Mouse (Mus musculus) CH12.LX (cell line): Measurements from ENCODE around the gene Tmem174. TPM values are rescaled to one million over a fixed set of nuclear protein-coding genes. Genes with fewer than 3 reads are reported as not detected.

Experiments used
- DNase-seq: peaks from one replicate; pipeline ENCODE4 v3.0.0-alpha.2; 2013; ENCODE audit errors: extremely low read depth
- H3K27ac ChIP-seq: 2 replicates; pipeline ENCODE4 v1.5.1; 2012; ENCODE audit warnings: low read depth, mild to moderate bottlenecking, control low read depth, moderate library complexity; ENCODE audit not compliant: insufficient read depth
- H3K27me3 ChIP-seq: replicated peaks from 2 replicates; pipeline ENCODE3; 2012; ENCODE audit warnings: inconsistent platforms
- H3K36me3 ChIP-seq, 2 experiments: replicated peaks in 1 of 2; 2 replicates each; pipeline versions ENCODE3 to v1.6.1; 2012; ENCODE audit warnings: inconsistent platforms in 1 of 2, low read length in 1 of 2, mild to moderate bottlenecking in 1 of 2, mixed read lengths in 1 of 2, moderate library complexity in 1 of 2; ENCODE audit not compliant: control insufficient read depth in 1 of 2, insufficient read depth in 1 of 2
- H3K4me1 ChIP-seq, 2 experiments: 2 replicates each; pipeline ENCODE4 v1.6.1; 2012; ENCODE audit warnings: inconsistent platforms in 1 of 2, moderate library complexity in 1 of 2; ENCODE audit not compliant: insufficient read depth in 2 of 2, control insufficient read depth in 1 of 2
- H3K4me2 ChIP-seq: 2 replicates; pipeline ENCODE4 v1.6.1; 2012; ENCODE audit warnings: low read depth, mild to moderate bottlenecking, control low read depth; ENCODE audit not compliant: poor library complexity, insufficient read depth, severe bottlenecking
- H3K4me3 ChIP-seq, 3 experiments: fragments of 150-350 bp in 1 of 3; sonication (generic) in 1 of 3; replicated peaks in 1 of 3; 2 replicates each; pipeline versions ENCODE3 to v1.5.1; 2011 to 2012; ENCODE audit warnings: low read depth in 2 of 3, low read length in 2 of 3, mild to moderate bottlenecking in 2 of 3, moderate library complexity in 2 of 3, control low read depth in 1 of 3, improper control_type of control experiment in 1 of 3, inconsistent platforms in 1 of 3, mixed read lengths in 1 of 3; ENCODE audit not compliant: poor library complexity in 1 of 3
- H3K79me2 ChIP-seq: replicated peaks from 2 replicates; pipeline ENCODE4 v1.6.1; 2012; ENCODE audit warnings: mild to moderate bottlenecking, moderate library complexity; ENCODE audit not compliant: control insufficient read depth, poor library complexity, insufficient read depth, severe bottlenecking; ENCODE audit errors: extremely low read depth
- H3K9ac ChIP-seq: 2 replicates; pipeline ENCODE4 v1.6.1; 2012; ENCODE audit warnings: low read depth, mild to moderate bottlenecking, control low read depth, moderate library complexity; ENCODE audit not compliant: insufficient read depth
- H3K9me3 ChIP-seq: replicated peaks from 2 replicates; pipeline ENCODE3; 2012; ENCODE audit warnings: low read length, inconsistent platforms, mixed read lengths
- BHLHE40 ChIP-seq: IDR thresholded peaks from 2 replicates; pipeline ENCODE4 v1.6.1; 2011; ENCODE audit warnings: mild to moderate bottlenecking, low read depth, low read length, improper control_type of control experiment
- CHD2 ChIP-seq: IDR thresholded peaks from 2 replicates; pipeline ENCODE4 v1.6.1; 2011; ENCODE audit warnings: low read length, improper control_type of control experiment
- CTCF ChIP-seq, 2 experiments: IDR thresholded peaks in 1 of 2; conservative IDR thresholded peaks in 1 of 2; 2 replicates each; pipeline ENCODE4 v1.5.1; 2011 to 2012; ENCODE audit warnings: low read depth in 2 of 2, low read length in 2 of 2, improper control_type of control experiment in 1 of 2, inconsistent platforms in 1 of 2, mild to moderate bottlenecking in 1 of 2, moderate library complexity in 1 of 2
- E2F4 ChIP-seq: IDR thresholded peaks from 2 replicates; pipeline ENCODE4 v1.6.1; 2011; ENCODE audit warnings: low read depth, low read length, improper control_type of control experiment; ENCODE audit not compliant: insufficient replicate concordance
- ELF1 ChIP-seq: IDR thresholded peaks from 2 replicates; pipeline ENCODE4 v1.6.1; 2014; ENCODE audit warnings: low read depth, mild to moderate bottlenecking, inconsistent platforms, low read length, improper control_type of control experiment
- EP300 ChIP-seq: IDR thresholded peaks from 2 replicates; pipeline ENCODE4 v1.6.1; 2011; ENCODE audit warnings: low read length, improper control_type of control experiment
- GABPA ChIP-seq: IDR thresholded peaks from 2 replicates; pipeline ENCODE4 v1.6.1; 2012; ENCODE audit warnings: low read depth, low read length, improper control_type of control experiment, inconsistent platforms; ENCODE audit not compliant: insufficient replicate concordance
- JUND ChIP-seq: conservative IDR thresholded peaks from 2 replicates; pipeline ENCODE4 v1.6.1; 2011; ENCODE audit warnings: low read depth, low read length, improper control_type of control experiment
- KAT2A ChIP-seq: IDR thresholded peaks from 2 replicates; pipeline ENCODE4 v1.6.1; 2012; ENCODE audit warnings: low read length, improper control_type of control experiment, inconsistent platforms; ENCODE audit not compliant: insufficient replicate concordance
- MAZ ChIP-seq: IDR thresholded peaks from 2 replicates; pipeline ENCODE4 v1.6.1; 2012; ENCODE audit warnings: low read depth, mild to moderate bottlenecking, inconsistent platforms, low read length, improper control_type of control experiment, moderate library complexity
- NELFE ChIP-seq: IDR thresholded peaks from 2 replicates; pipeline ENCODE4 v1.6.1; 2011; ENCODE audit warnings: low read depth, low read length, improper control_type of control experiment
- NRF1 ChIP-seq: IDR thresholded peaks from 2 replicates; pipeline ENCODE4 v1.6.1; 2014; ENCODE audit warnings: low read depth, mild to moderate bottlenecking, inconsistent platforms, low read length, improper control_type of control experiment, moderate library complexity
- RAD21 ChIP-seq: IDR thresholded peaks from 2 replicates; pipeline ENCODE4 v1.6.1; 2011; ENCODE audit warnings: low read depth, mild to moderate bottlenecking, low read length, improper control_type of control experiment, moderate library complexity
- SMC3 ChIP-seq: IDR thresholded peaks from 2 replicates; pipeline ENCODE4 v1.6.1; 2011; ENCODE audit warnings: low read depth, low read length, improper control_type of control experiment
- UBTF ChIP-seq: IDR thresholded peaks from 2 replicates; pipeline ENCODE4 v1.6.1; 2012; ENCODE audit warnings: low read depth, mild to moderate bottlenecking, inconsistent platforms, low read length, improper control_type of control experiment, moderate library complexity
- USF1 ChIP-seq: IDR thresholded peaks from 2 replicates; pipeline ENCODE4 v1.6.1; 2014; ENCODE audit warnings: low read depth, mild to moderate bottlenecking, inconsistent platforms, low read length, improper control_type of control experiment
- USF2 ChIP-seq: conservative IDR thresholded peaks from 2 replicates; pipeline ENCODE4 v1.6.1; 2011; ENCODE audit warnings: low read depth, low read length, improper control_type of control experiment
- ZMIZ1 ChIP-seq: IDR thresholded peaks from 2 replicates; pipeline ENCODE4 v1.6.1; 2012; ENCODE audit warnings: low read depth, mild to moderate bottlenecking, inconsistent platforms, low read length, improper control_type of control experiment
- dilution Hi-C: fragments of 300-500 bp; cut with MboI; formaldehyde crosslinking; loops from 2 replicates; pipeline ENCODE4 v1.14.3; 2020; ENCODE audit warnings: low sequenced_read_pairs; ENCODE audit not compliant: extremely low pct_unique_long_range_greater_than_20kb, extremely low pct_ligation_motif_present
- in situ Hi-C: fragments of 300-500 bp; cut with MboI; formaldehyde crosslinking; loops from 3 replicates; pipeline ENCODE4 v1.14.3; 2019; ENCODE audit warnings: low sequenced_read_pairs, low pct_ligation_motif_present, low pct_unique_long_range_greater_than_20kb, mixed read lengths
- polyA plus RNA-seq: library from polyadenylated mRNA; unstranded; fragments of >175 nt; gene quantifications from 2 replicates; pipeline ENCODE4 v1.2.1, GENCODE M21; 2012; ENCODE audit warnings: low read depth; ENCODE audit not compliant: insufficient read length
- total RNA-seq, 2 experiments: library from RNA; depleted of rRNA; stranded (reverse); fragments of 300-350 nt in 1 of 2; fragments of >200 nt in 1 of 2; gene quantifications; 2 replicates each; pipeline ENCODE4 v1.2.3; 2012 to 2014

The Tmem174 gene
- total and polyA plus RNA-seq, 3 experiments, result not detected

DNA sequence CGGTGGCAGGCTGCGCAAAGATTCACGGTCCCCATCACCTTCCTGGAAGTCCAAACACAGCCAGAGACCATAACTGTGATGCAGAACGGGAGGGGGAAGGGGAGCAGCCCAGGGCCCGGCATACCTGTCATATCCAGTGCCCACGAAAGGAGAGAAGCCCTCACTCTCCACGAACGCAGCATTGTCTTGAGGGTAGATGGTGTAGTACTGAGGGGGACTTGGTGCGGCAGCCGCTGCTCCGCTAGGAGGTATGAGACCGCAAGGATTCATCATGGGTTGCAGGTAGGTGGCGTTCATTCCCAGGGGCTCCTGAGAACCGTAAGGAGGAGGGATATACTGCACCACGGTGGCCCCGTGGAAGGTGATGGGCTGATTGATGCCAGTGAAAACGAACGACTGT, 639 bp downstream of the Tmem174 start:
- Histone ChIP-seq H3K36me3 (no peaks in the 10 kb centered on the region), H3K9me3 (peaks cover 7% of the 10 kb centered on the region)
- dilution Hi-C loops, result no loop called here
- TF ChIP-seq NRF1 (no peak), BHLHE40 (no peak), EP300 (no peak), MAZ (no peak), USF2 (no peak), KAT2A (no peak), USF1 (no peak), GABPA (no peak), UBTF (no peak), NELFE (no peak), JUND (no peak)
- TF ChIP-seq, all 38 proteins: peak for 0
- no peaks in the 10 kb centered on the region for H3K4me1 ChIP-seq
- H3K9ac ChIP-seq, result no peak overlapping the region
- in situ Hi-C loops, result no loop called here
- no peak for DNase-seq
- no peaks in the 10 kb centered on the region for H3K27me3 ChIP-seq
- no peak overlapping the region for H3K27ac ChIP-seq
- no peaks in the 10 kb centered on the region for H3K79me2 ChIP-seq
- H3K4me2 ChIP-seq, result no peak overlapping the region
- no peak overlapping the region for H3K4me3 ChIP-seq

DNA sequence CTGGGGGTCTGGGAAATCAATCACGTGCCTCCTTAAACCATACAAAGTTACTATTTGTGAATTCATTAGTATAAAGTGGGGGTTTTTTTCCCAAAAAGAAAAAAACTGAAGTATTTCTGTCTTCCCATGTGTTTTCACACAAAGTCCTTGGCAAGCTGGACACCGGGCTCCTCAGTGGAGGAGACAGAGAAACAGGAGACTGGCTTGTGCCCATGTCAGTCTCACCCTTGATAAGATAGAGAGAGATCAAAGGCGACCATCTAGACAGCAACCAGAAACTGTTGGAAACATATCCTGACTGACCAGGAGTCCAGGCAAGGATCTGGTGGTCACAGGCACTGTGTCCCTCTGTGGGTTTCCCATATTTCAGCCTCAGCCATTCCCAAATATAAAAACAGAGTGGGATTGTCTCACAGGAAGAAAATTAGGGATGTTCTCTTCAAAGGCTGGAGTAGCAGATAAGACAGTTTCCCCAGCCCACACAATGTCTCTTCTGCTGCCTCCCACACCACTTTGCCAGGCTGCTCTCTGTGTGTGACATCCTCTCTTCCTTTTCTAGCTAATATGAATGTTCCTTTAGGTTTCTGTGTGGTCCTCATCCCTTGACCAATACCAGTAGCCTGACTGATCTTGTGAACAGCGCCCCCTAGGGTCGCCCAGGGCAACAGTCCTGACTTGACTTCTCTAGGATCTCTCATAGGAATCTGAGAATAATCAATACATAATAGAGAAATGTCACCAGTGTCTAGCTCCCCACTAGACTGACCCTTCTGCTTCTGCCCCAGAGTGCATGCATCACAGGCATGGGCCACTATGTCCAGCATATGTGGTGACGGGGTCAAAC, 3.3 kb downstream of the Tmem174 start:
- Histone ChIP-seq H3K36me3 (no peaks in the 10 kb centered on the region), H3K9me3 (no peaks in the 10 kb centered on the region), H3K4me2 (no peak overlapping the region), H3K4me1 (no peaks in the 10 kb centered on the region), H3K27ac (no peak overlapping the region), H3K79me2 (no peaks in the 10 kb centered on the region), H3K27me3 (no peaks in the 10 kb centered on the region), H3K4me3 (no peak overlapping the region), H3K9ac (no peak overlapping the region)
- TF ChIP-seq NRF1 (no peak), KAT2A (no peak), CHD2 (no peak), E2F4 (no peak), SMC3 (peak; percentile 16; the same call in 1 of the 2 replicates), ELF1 (no peak), RAD21 (peak; percentile 32), CTCF (conservative IDR thresholded peaks at IDR 0.05 in 1 of 2, IDR thresholded peaks at IDR 0.05 in 1 of 2; ENCODE audit: low read depth in 2 of 2, low read length in 2 of 2) (peak; percentile 47 to 64; a peak in 3 of 4 replicates), ZMIZ1 (no peak)
- dilution Hi-C loops (no loop called here), in situ Hi-C loops (no loop called here)
- peak; percentile 24 for DNase-seq
